In genomic region chr6:108073931-108074330, GRCm38 (mm10) we compare ENCODE assay signal across 17 mouse cellular contexts.
"Had no signal": no experiment of that assay in that cellular context is flagged by ENCODE, and none has a peak within 500 bp of the region (broad histone marks: within the 10 kb centered on the region; RNA-seq: fewer than 3 reads in every experiment).

No protein-coding gene starts in this region.

- H3K27me3 ChIP-seq: lung, embryonic 15.5 days; megakaryocyte, embryonic 14.5 days; midbrain, embryonic 13.5 days; midbrain, embryonic 15.5 days; neural tube, embryonic 12.5 days; stomach, embryonic 15.5 days had no signal

- DNase-seq: liver, postnatal 0 days; lung, adult 2 months; lung, postnatal 14 days; lung, postnatal 36 days; right cerebral cortex, postnatal 14 days; thymus, adult 18-20 months; thymus, postnatal 14 days; thymus, postnatal 36 days had no signal

- H3K9ac ChIP-seq: liver, postnatal 0 days; lung, embryonic 15.5 days; midbrain, embryonic 13.5 days; midbrain, embryonic 15.5 days; neural tube, embryonic 12.5 days; stomach, embryonic 15.5 days had no signal

- H3K4me3 ChIP-seq: lung, embryonic 15.5 days; midbrain, embryonic 13.5 days; midbrain, embryonic 15.5 days; neural tube, embryonic 12.5 days; stomach, embryonic 15.5 days had no signal

- H3K9me3 ChIP-seq: lung, embryonic 15.5 days; midbrain, embryonic 13.5 days; stomach, embryonic 15.5 days had no signal

- H3K4me1 ChIP-seq: lung, embryonic 15.5 days; megakaryocyte, embryonic 14.5 days; midbrain, embryonic 13.5 days; midbrain, embryonic 15.5 days; neural tube, embryonic 12.5 days; stomach, embryonic 15.5 days had no signal

- H3K4me2 ChIP-seq: lung, embryonic 15.5 days; midbrain, embryonic 11.5 days; midbrain, embryonic 13.5 days; midbrain, embryonic 15.5 days; neural tube, embryonic 12.5 days; stomach, embryonic 15.5 days had no signal

- H3K27ac ChIP-seq: lung, embryonic 15.5 days; macrophage; midbrain, embryonic 13.5 days; midbrain, embryonic 15.5 days; neural tube, embryonic 12.5 days; stomach, embryonic 15.5 days had no signal

- ATAC-seq: liver, postnatal 0 days; lung, postnatal 0 days; midbrain, embryonic 13.5 days; midbrain, embryonic 15.5 days had no signal
